Mouse (Mus musculus): Measurements from ENCODE around the gene Nrtn. TPM values are rescaled to one million over a fixed set of nuclear protein-coding genes. Genes with fewer than 3 reads are reported as not detected.

Gene Nrtn
- total RNA-seq, 2 experiments from 2014 or later: 2.6 to 4.5 TPM

DNA sequence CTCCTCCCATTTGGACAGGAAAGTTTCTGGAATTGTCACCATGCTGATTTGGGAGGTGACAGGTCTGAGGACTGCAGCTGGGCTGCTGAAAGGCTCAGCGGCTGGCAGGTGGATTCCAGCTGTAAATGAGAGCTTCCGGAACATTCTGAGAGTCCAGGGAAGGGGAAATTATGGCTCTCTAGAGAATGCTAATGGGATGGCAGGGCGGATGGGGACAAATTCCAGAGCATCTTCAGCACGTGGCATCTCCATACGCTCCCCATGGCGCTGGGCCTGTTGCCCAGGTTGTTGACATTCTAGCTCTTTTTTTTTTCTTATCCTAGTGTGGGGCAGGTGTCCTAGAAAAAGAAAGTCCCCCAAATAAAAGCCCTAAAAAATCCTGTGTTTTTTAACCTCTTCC, 28.2 kb downstream of the Nrtn start:
- no peak for DNase-seq (ENCODE audit: low spot score in 2 of 2)
- intact Hi-C loops (cut with DNase I): no loop called here

DNA sequence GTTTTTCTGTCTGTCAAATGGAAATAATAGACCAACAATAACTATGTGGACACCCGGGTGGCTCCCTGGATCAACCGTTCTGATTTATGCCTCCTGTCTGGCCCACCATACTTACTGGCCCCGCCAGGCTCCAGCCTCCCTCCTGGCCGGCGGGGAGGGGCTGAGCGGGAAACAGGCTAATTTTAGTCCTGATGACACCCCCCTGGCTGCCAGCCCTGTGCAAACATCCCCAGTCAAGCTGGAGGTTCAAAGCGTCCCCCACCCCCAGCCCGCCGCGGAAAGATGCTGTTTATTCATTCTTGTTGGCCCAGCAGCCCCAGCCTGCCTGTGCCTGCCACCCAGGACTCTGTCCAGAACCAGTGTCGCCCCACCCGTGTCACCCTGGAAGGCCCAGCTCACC, 29.2 kb downstream of the Nrtn start:
- intact Hi-C loops (cut with DNase I): no loop called here
- peak in 1 of 2 experiments; percentile 43 for DNase-seq (ENCODE audit: low spot score in 2 of 2)

DNA sequence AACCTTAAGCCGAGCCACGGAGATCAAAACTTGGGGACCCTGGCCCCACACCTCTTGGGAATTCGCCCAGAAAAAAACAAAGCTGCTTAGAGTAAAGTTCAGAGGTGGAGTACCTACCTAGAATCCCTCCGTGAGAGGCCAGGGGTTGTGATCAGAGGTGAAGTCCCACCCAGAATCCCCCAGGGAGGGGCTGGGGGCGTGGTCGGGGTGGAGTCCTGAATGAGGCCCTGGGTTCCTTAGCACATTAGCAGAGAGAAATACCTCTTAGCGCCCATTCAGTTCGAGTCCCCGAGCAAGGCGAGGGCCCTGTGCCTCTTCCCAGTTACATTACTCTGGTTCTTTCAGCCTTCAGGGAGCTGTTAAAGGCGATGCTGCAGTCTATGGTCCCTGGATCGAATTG, 29.7 kb downstream of the Nrtn start:
- DNase-seq (ENCODE audit: low spot score in 2 of 2): no peak
- intact Hi-C loops (cut with DNase I): no loop called here

DNA sequence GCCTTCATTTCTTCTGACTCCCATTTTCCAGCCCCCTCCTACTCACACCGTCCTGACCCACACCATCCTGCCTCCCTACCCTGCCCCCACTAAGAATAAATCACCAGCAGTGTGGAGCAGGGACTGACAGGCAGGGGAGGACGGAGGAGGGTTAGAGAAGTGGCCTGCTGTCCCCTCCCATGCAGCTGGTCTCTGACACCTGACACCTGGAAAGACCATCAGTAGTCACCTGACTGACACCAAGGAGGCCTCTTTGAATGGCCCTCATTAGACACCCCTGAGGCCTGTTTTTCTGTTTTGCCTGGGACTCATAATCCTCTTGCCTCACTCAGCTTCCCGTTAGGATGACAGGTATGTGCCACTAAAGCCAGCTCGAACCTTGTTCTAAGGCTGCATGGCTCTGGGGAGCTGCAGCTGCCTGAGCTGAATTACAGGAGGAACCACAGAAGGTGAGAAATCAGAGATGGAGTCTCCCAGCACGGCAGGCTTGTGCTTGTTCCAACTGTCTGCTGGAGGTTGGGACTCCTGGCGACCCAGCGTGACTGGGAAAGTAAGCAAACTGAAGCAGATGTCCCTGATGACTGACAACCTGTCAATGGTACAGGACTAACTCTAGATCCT, 30.2 kb downstream of the Nrtn start:
- intact Hi-C loops (cut with DNase I): no loop called here
- no peak for DNase-seq (ENCODE audit: low spot score in 2 of 2)

DNA sequence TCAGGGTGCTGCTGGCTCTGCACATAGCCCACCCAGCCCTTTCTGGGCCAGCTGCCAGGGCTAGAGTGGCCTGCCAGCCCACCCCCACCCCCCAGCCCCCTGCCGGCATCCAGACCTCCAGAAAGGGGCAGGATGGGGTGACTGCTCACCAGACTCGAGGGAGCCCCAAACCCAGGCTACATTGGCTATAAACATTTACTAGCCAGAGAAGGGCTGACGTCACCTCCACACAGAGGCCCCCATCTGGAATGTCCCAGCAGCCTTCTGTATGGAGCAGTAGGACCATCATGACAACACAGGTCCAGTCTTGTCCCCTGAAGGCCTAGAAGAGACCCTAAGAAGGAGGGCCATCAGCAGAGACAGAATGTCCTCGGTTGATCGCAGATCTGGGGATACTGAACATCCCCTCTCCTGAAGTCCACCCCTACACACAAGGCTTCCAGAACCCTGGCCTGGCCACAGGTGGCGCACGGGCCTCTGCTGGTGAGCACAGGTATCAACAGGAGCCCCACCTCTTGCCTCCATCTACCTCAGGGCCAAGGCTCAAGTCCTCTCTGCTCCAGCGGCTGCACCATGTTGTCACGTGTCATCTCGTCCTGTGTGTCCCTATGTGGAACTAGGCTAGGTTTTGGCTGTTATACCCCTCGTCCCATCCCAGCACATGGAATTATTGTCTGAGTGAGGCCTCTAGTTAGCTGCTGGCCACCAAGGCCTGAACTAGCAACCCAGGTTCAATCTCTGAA, 33.7 kb downstream of the Nrtn start:
- no peak for DNase-seq (ENCODE audit: low spot score in 2 of 2)
- intact Hi-C loops (cut with DNase I): no loop called here

DNA sequence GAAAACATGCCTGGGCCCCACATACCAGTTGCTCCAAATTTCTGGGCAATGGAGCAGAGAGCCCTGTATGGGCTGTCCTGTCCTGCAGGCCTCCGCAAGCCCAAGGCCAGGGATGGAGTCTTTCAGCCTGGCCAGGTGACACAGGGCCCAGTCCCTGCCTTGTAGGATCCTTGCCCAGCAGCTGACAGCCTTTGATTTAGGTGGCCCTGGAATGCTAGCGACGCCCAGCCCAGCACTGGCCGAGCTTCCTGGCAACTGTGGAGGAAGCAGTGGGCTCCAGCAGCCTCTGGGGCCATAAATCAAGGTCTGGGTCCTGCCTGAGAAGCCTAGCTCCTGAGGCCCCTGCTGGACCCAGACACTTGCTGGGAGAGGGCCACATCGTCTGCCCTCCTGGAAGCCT, 34.9 kb downstream of the Nrtn start:
- intact Hi-C loops (cut with DNase I): no loop called here
- no peak for DNase-seq (ENCODE audit: low spot score in 2 of 2)

DNA sequence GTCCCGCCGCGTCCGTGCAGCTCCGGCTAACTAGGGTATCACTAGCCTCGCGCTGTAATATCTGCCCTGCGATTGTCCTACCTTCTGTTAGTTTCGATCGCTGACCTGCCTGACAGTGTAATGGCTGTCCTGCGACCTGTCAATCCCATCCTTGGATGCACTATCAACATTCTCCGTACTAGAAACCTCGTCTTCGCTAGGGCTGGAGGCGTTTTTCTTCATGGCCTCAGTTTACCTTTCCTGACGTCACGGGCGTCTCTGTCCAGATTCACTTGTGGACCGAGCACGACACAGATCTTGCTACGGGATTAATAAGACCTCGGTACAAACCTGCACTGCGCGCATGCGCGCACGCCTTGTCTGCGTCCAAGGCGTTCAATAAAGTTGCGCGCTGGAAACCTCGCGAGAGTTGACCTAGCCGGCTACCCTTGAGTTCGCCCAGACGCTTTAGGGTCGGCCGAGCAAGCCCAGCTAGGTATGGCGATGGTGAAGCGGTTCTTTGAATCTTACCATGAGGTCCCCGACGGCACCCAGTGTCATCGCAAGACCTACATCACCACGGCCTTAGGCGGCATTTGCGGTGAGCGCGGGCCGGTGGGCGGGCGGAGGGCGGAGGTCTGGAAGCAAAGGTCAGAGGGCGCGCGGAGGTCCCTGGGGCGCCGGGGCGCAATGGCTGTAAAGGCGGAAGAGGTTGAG, 39.8 kb downstream of the Nrtn start, which contains the start of the genes Ndufa11 and Vmac:
Ndufa11 (plus strand) TSS at position 405 of the 696 bp plus-strand sequence.
Vmac (minus strand) TSS at position 660 of the 696 bp plus-strand sequence.
- DNase-seq (ENCODE audit: low spot score in 2 of 2): peak; percentile 96
- intact Hi-C loops (cut with DNase I): no loop called here

DNA sequence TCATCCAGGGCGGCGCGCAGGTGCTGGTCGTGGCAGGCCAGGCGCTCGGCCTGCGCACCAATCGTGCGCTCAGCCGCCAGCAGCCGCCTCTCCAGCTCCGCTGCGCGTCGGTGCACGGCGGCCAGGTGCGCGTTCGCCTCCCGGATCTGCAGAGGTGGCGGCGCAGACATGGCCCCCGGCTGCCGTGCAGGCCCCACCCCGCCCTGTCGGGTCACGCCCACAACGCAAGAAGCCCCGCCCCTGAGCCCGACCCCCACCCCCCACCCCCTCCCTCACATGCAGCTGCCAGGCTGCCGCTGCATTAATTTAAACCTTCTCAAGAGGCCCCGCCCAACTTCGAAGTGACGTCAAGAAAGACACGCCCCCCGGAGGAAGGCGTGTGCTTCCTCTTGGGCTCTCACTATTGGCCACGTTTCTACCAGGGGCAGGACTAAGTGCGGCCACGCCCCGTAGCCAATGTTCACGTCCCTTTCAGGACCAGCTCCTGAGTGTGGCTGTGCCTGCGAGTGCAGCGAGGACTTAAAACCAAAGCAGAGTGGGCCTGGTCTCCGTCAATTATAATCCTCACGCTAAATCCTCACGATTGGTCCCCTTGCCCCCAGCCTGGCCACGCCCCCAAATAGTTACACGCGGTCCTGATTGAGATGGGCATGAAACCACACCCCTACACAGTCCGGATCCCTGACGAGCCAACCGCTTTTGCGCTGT, 40.5 kb downstream of the Nrtn start:
- intact Hi-C loops (cut with DNase I): no loop called here
- DNase-seq (ENCODE audit: low spot score in 2 of 2): peak; percentile 98 to 99

DNA sequence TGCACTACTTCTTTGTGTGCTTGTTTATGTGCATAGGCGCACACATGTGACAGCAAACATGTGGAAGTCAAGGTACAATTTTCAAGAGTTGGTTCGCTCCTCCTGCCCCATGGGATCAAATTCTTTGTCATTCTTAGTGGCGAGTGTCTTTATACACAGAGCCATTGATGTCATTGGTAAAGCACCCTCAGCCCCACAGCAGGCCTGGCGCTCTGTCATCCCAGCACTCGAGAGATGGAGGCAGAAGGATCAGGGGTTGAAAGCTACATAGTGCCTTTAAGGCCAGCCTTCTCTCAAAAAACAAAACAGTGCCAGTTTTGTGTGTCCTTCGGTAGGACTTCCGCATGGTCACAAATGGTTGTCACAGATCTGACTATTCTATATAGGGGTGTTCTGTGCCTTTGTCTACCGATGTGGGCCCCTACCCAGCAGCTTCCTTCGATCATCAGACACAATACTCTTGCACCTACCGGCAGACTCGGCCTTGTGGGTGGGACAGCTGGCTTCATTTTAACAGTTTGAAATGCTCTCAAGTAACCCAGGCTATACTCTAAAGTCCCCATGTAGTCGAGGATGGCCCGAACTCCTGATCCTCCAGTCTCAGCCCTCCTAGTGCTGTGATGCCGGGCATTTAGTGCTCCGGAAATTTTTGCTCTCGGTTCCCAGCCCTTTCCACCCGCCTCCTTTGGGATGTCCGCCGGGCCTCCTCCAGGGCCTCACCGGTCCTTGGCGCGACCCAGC, 41.2 kb downstream of the Nrtn start:
- DNase-seq (ENCODE audit: low spot score in 2 of 2): no peak

DNA sequence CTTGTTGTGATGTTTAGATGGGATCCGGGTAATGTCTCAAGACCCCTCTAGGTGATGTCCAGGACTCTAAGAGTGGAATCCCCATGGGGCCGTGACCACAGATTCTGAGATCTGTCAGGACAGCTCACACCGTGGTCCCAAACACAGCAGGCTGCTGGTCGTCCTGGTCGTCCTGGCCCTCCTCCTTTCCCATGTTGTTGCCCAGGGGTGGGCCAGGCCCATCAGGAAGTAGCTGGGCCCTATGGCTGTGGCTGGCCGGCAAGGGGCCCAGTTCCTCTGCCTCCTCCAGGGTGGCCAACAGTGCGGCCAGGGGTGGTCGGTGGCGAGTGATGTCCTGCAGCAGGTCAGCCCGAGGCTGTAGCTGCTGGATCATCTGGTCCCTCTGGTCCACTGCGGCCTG, 42.0 kb downstream of the Nrtn start:
- DNase-seq (ENCODE audit: low spot score in 2 of 2): no peak
- intact Hi-C loops (cut with DNase I): no loop called here

More for the DNA sequence above, 41.2 kb downstream of the Nrtn start:
- intact Hi-C loops (cut with DNase I): no loop called here

DNA sequence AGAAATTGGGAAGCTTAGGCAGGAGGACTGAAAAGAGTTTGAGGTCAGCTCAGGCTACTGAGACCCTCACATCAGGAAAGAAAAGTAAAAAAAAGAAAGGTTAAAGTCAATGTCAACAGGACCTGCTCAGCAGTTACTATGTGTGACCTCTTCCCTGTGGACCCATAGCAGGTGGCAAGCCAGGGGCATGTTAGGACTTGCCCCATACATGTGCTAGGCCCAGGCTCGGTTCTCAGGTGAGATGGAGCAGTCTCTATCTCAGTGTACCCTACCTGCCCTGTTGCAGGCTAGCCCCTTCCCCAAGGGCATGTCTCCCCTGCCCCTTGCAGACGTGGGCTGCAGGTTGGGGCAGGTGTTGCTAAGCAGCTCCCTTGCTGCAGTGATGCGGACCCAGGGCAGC, 47.6 kb downstream of the Nrtn start:
- intact Hi-C loops (cut with DNase I): no loop called here
- no peak for DNase-seq (ENCODE audit: low spot score in 2 of 2)

DNA sequence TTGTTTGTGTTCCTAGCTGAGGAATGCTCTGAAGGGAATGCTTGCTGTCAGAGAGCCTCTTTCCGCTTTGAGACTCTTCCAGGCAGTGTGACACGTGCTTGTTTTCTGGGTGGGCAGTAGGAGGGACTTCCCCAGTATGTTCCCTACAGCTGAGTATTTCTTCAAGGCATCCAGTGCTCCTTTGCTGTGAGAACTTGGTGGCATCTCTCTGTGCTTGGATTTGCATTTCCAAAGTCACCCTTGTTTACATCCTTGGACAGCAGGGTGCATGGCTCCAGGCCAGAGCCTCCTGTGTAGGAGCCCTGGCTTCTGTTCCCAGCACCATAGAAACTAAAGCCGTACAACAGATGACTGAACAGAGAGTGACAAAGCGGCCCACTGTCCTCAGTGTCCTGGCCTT, 48.6 kb downstream of the Nrtn start:
- no peak for DNase-seq (ENCODE audit: low spot score in 2 of 2)
- intact Hi-C loops (cut with DNase I): no loop called here

DNA sequence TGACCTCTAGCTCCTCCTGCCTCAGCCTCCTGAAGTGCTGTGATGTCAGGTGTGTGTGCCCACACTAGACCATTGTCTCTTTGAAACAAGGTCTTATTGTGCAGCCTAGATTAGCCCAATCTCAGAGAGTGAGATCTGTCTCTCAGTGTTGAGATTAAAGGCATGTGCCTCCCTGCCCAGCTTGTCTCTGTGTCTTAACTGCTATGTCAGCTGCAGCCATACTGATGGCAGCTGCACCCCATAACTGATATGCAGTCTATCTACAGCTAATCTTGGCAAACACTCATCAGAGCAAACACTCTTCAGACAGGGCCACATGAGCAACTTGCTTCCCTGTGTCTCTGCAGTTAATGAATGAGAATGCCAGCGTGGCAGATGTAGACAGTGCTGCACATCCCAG, 50.8 kb downstream of the Nrtn start:
- intact Hi-C loops (cut with DNase I): no loop called here
- no peak for DNase-seq (ENCODE audit: low spot score in 2 of 2)

DNA sequence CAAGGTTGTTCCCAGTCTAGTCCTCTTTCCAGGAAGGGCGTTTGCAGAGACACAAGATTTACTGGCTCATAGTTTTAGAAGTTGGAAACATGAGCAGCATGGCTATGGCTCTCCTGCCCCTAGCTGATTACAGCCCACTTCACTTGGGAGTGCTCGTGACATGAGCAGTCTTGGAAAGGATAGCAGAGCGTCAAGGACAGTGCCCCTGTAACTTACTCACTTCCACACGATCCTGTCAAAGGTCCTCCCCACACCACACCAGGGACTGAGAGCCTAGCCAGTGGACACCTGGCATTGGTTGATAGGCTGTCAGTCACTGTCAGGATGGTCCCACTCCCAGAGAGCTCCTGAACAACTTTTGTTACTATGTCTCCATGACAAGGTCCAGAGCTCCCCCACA, 54.3 kb downstream of the Nrtn start:
- no peak for DNase-seq (ENCODE audit: low spot score in 2 of 2)
- intact Hi-C loops (cut with DNase I): no loop called here

Other genes with a start within 250 kb of the Nrtn start
- gene Znrf4, start 245.1 kb downstream of the Nrtn start, total RNA-seq (2021): not detected
- gene Gm20219, start 203.1 kb downstream of the Nrtn start, total RNA-seq (2021): 1 to 10 TPM; 1.1 to 1.8 TPM
- gene Safb2, start 172.9 kb downstream of the Nrtn start, total RNA-seq (2021): 100 to 1,000 TPM; 100 to 111 TPM
- 100 to 1,000 TPM; 136 to 137 TPM for gene Safb, start 172.7 kb downstream of the Nrtn start, total RNA-seq (2021)
- gene 2410015M20Rik, start 147.8 kb downstream of the Nrtn start, total RNA-seq (2021): 100 to 1,000 TPM; 168 to 176 TPM
- 100 to 1,000 TPM; 342 to 390 TPM for gene Rpl36, start 144.1 kb downstream of the Nrtn start, total RNA-seq (2021)
- 10 to 100 TPM; 65.6 to 66.7 TPM for gene Lonp1, start 130.6 kb downstream of the Nrtn start, total RNA-seq (2021)
- under 1 TPM; 0.49 to 0.62 TPM for gene Catsperd, start 129.4 kb downstream of the Nrtn start, total RNA-seq (2021)
- 10 to 100 TPM; 87.2 to 92.9 TPM for gene Ranbp3, start 84.2 kb downstream of the Nrtn start, total RNA-seq (2021)
- 100 to 1,000 TPM; 227 to 229 TPM for gene Ndufa11, start 39.8 kb downstream of the Nrtn start, total RNA-seq (2021)
- 1 to 10 TPM; 7.8 to 8.0 TPM for gene Vmac, start 39.5 kb downstream of the Nrtn start, total RNA-seq (2021)
- 10 to 100 TPM; 66.2 to 75.0 TPM for gene Dus3l, start 7.2 kb upstream of the Nrtn start, total RNA-seq (2021)
- gene Prr22, start 12.7 kb upstream of the Nrtn start, total RNA-seq (2021): under 1 TPM; 0.51 to 0.94 TPM
- 1 to 10 TPM; 2.1 to 2.4 TPM for gene Rfx2, start 73.5 kb upstream of the Nrtn start, total RNA-seq (2021)
- gene Acsbg2, start 116.9 kb upstream of the Nrtn start, total RNA-seq (2021): not detected
- gene 1700061G19Rik, start 117.9 kb upstream of the Nrtn start, total RNA-seq (2021): under 1 TPM in 1 of 2 experiments, not detected in 1; 0.18 TPM
- 10 to 100 TPM; 66.8 to 67.9 TPM for gene Mllt1, start 177.9 kb upstream of the Nrtn start, total RNA-seq (2021)
- not detected for gene Acer1, start 224.6 kb upstream of the Nrtn start, total RNA-seq (2021)
- 10 to 100 TPM; 49.6 to 58.2 TPM for gene Clpp, start 232.8 kb upstream of the Nrtn start, total RNA-seq (2021)
- gene Alkbh7, start 239.8 kb upstream of the Nrtn start, total RNA-seq (2021): 10 to 100 TPM; 19.9 to 26.0 TPM
- not detected for gene Pspn, start 242.5 kb upstream of the Nrtn start, total RNA-seq (2021)